Mouse (Mus musculus): ENCODE measurements at regions not wholly inside any gene's neighbourhood (a gene's known extent, or its start where the extent isn't known, plus 50 kb on each side); places are given as distances from the start of the nearest gene placed in this dataset.
"Not testable (repeated sequence)": the region's sequence is repeated elsewhere in the genome, so short reads cannot be mapped to it uniquely, and the experiment has no call there.

GRCm38 (mm10) chr14:53081853-53082252 lies 586.3 kb upstream of the Olfr1507 start:
- not testable (repeated sequence) for TF ChIP-seq POLR2A (IDR thresholded peaks at IDR 0.05; ENCODE audit: control insufficient read depth, extremely low read depth, insufficient read depth, low read length, poor library complexity); CTCF (IDR thresholded peaks at IDR 0.05; ENCODE audit: borderline replicate concordance, control insufficient read depth, extremely low read depth, insufficient read depth, low read length, poor library complexity)
